Mouse (Mus musculus): ENCODE data around the gene Ano1.

DNA sequence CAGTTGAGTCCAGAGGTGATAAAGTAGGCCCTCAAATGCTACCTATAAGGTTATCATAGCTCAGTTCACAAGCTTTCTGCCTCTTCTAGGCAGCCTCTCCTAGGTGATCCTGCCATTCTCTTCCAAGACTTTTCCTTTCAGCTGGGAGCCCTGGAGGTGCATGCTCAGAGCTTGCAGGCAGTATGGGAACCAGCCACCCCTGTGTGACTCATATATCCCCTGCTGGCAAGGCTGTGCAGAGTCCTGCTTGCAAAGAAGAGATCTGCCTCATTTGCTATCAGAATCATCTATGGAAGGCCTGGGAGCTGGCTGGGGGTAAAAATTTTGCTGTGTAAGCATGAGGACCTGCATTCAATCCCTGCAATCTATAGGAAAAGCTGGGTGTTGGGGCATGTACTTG, 119.5 kb downstream of the Ano1 start:
- TF ChIP-seq POLR2A (IDR thresholded peaks at IDR 0.05; ENCODE audit: borderline replicate concordance, control insufficient read depth, low read depth, low read length) = no peak
- no peak for TF ChIP-seq CTCF (IDR thresholded peaks at IDR 0.05; ENCODE audit: control insufficient read depth, insufficient read depth, low read length)

Data from bone marrow, adult 2 months (tissue).